Mouse (Mus musculus) liver, embryonic 15.5 days (tissue): ENCODE data around the gene Fgd6. TPM values are rescaled to one million over a fixed set of nuclear protein-coding genes. Genes with fewer than 3 reads are reported as not detected.

ENCODE experiments used
- ATAC-seq: fragments of 200-750 bp; cut with Nextera tagmentation; 2 replicates; pipeline ENCODE4 v1.8.0; 2017; ENCODE audit warnings: moderate number of reproducible peaks, mild to moderate bottlenecking, moderate library complexity; ENCODE audit not compliant: insufficient read depth
- H3K27ac ChIP-seq: fragments of 300-500 bp; sonication (generic); replicated peaks from 2 replicates; pipeline ENCODE4 v1.5.1; 2015; ENCODE audit warnings: mild to moderate bottlenecking, inconsistent platforms
- H3K27me3 ChIP-seq: fragments of 300-500 bp; sonication (generic); 2 replicates; pipeline ENCODE4 v1.6.1; 2015; ENCODE audit warnings: mild to moderate bottlenecking, inconsistent platforms
- H3K36me3 ChIP-seq: fragments of 300-500 bp; sonication (generic); replicated peaks from 2 replicates; pipeline ENCODE4 v1.6.1; 2015; ENCODE audit warnings: moderate library complexity, mild to moderate bottlenecking, inconsistent platforms
- H3K4me1 ChIP-seq: fragments of 300-500 bp; sonication (generic); replicated peaks from 2 replicates; pipeline ENCODE4 v1.6.1; 2015; ENCODE audit warnings: inconsistent platforms
- H3K4me2 ChIP-seq: fragments of 300-500 bp; sonication (generic); 2 replicates; pipeline ENCODE4 v1.6.1; 2015; ENCODE audit warnings: moderate library complexity, mild to moderate bottlenecking, inconsistent platforms
- H3K4me3 ChIP-seq: fragments of 300-500 bp; sonication (generic); replicated peaks from 2 replicates; pipeline ENCODE4 v1.5.1; 2015; ENCODE audit warnings: mild to moderate bottlenecking, inconsistent platforms
- H3K9ac ChIP-seq: fragments of 300-500 bp; sonication (generic); 2 replicates; pipeline ENCODE4 v1.6.1; 2015; ENCODE audit warnings: moderate library complexity, mild to moderate bottlenecking, inconsistent platforms
- H3K9me3 ChIP-seq: fragments of 300-500 bp; sonication (generic); replicated peaks from 2 replicates; pipeline ENCODE4 v1.6.1; 2016; ENCODE audit warnings: inconsistent platforms
- WGBS: fragments of 180-500 bp; shearing (Covaris S2); methylation state at CpG from one replicate; pipeline ENCODE4 v1.1.7; 2015; ENCODE audit warnings: mixed read lengths; ENCODE audit not compliant: insufficient replicate concordance; 5-methylcytosine and 5-hydroxymethylcytosine counted together
- polyA plus RNA-seq: library from polyadenylated mRNA; unstranded; fragments of >200 nt; fragmentation: Nextera tagmentation; extraction: Ambion mirVana; gene quantifications from 2 replicates; pipeline ENCODE4 v1.2.1, GENCODE M21; 2015

The Fgd6 gene
- polyA plus RNA-seq, 1 experiment from 2014 or later, result 2.8 TPM

- H3K4me2 ChIP-seq, result no peak overlapping the region
- no peak for ATAC-seq
- WGBS, result 71% methylated on average over 3 of the region's 3 CpGs
- no peak overlapping the region for H3K9ac ChIP-seq
- no peaks in the 10 kb centered on the region for H3K4me1 ChIP-seq
- H3K9me3 ChIP-seq, result no peaks in the 10 kb centered on the region
- H3K27ac ChIP-seq, result no peak overlapping the region
- H3K4me3 ChIP-seq, result no peak overlapping the region
- peaks cover 43% of the 10 kb centered on the region for H3K36me3 ChIP-seq
- no peaks in the 10 kb centered on the region for H3K27me3 ChIP-seq
Measured at GRCm38 (mm10) chr10:94140227-94140931, 104.6 kb downstream of the Fgd6 start.

GRCm38 (mm10) chr10:94142427-94142826 lies 106.6 kb downstream of the Fgd6 start:
- Histone ChIP-seq H3K4me1 (peaks cover 5% of the 10 kb centered on the region; the same call in 1 of the 2 replicates), H3K36me3 (peaks cover 42% of the 10 kb centered on the region), H3K9me3 (no peaks in the 10 kb centered on the region), H3K4me3 (no peak overlapping the region), H3K4me2 (no peak overlapping the region), H3K9ac (no peak overlapping the region), H3K27me3 (no peaks in the 10 kb centered on the region), H3K27ac (no peak overlapping the region)
- 78% methylated on average over 3 of the region's 3 CpGs for WGBS
- ATAC-seq, result no peak

GRCm38 (mm10) chr10:94144581-94144980 lies 108.8 kb downstream of the Fgd6 start:
- ATAC-seq, result no peak
- Histone ChIP-seq H3K9ac (no peak overlapping the region), H3K9me3 (no peaks in the 10 kb centered on the region), H3K4me1 (peaks cover 18% of the 10 kb centered on the region), H3K27ac (no peak overlapping the region), H3K4me3 (no peak overlapping the region), H3K27me3 (no peaks in the 10 kb centered on the region), H3K36me3 (peaks cover 22% of the 10 kb centered on the region), H3K4me2 (no peak overlapping the region)
- 72% methylated on average over 5 of the region's 5 CpGs for WGBS

- peak overlapping the region; percentile 84 for H3K4me2 ChIP-seq
- H3K9ac ChIP-seq, result peak overlapping the region; percentile 72
- H3K27me3 ChIP-seq, result no peaks in the 10 kb centered on the region
- 10% methylated on average over 8 of the region's 8 CpGs for WGBS
- no peaks in the 10 kb centered on the region for H3K9me3 ChIP-seq
- peak; percentile 32; the same call in 1 of the 2 replicates for ATAC-seq
- H3K4me1 ChIP-seq, result peaks cover 29% of the 10 kb centered on the region
- 0 out of 2 replicates have a peak, but pooled peaks cover 2% of the 10 kb centered on the region for H3K36me3 ChIP-seq
- peak overlapping the region; percentile 86 for H3K27ac ChIP-seq
- H3K4me3 ChIP-seq, result peak overlapping the region; percentile 73
Measured at GRCm38 (mm10) chr10:94147391-94147755, 111.6 kb downstream of the Fgd6 start.

GRCm38 (mm10) chr10:94147756-94148531 lies 112.1 kb downstream of the Fgd6 start, which contains the start of gene Nr2c1:
Gene Nr2c1 (plus strand): TSS chr10:94148023.
- Histone ChIP-seq H3K27ac (peak within 1 kb of the TSS; percentile 86), H3K4me3 (peak within 1 kb of the TSS; percentile 73), H3K4me2 (peak within 1 kb of the TSS; percentile 84), H3K4me1 (peaks cover 29% of the 10 kb centered on the region), H3K9me3 (no peaks in the 10 kb centered on the region), H3K9ac (peak within 1 kb of the TSS; percentile 72), H3K36me3 (0 out of 2 replicates have a peak, but pooled peaks cover 2% of the 10 kb centered on the region), H3K27me3 (no peaks in the 10 kb centered on the region)
- peak; percentile 86 for ATAC-seq
- WGBS, result under 1% methylated on average over 64 of the region's 64 CpGs

- WGBS, result 59% methylated on average over 4 of the region's 4 CpGs
- peaks cover 29% of the 10 kb centered on the region for H3K4me1 ChIP-seq
- H3K9me3 ChIP-seq, result no peaks in the 10 kb centered on the region
- no peak overlapping the region for H3K27ac ChIP-seq
- no peaks in the 10 kb centered on the region for H3K27me3 ChIP-seq
- no peak overlapping the region for H3K4me3 ChIP-seq
- ATAC-seq, result no peak
- H3K4me2 ChIP-seq, result no peak overlapping the region
- H3K36me3 ChIP-seq, result 0 out of 2 replicates have a peak, but pooled peaks cover 7% of the 10 kb centered on the region
- H3K9ac ChIP-seq, result no peak overlapping the region
Measured at GRCm38 (mm10) chr10:94151488-94151887, 115.7 kb downstream of the Fgd6 start.

GRCm38 (mm10) chr10:94153841-94154240 lies 118.0 kb downstream of the Fgd6 start:
- ATAC-seq, result no peak
- peaks cover 11% of the 10 kb centered on the region; the same call in 1 of the 2 replicates for H3K36me3 ChIP-seq

GRCm38 (mm10) chr10:94158962-94159361 lies 123.2 kb downstream of the Fgd6 start:
- H3K27ac ChIP-seq, result no peak overlapping the region
- WGBS, result 56% methylated on average over 6 of the region's 6 CpGs
- no peak for ATAC-seq

More at GRCm38 (mm10) chr10:94153841-94154240, 118.0 kb downstream of the Fgd6 start:
- Histone ChIP-seq H3K9me3 (no peaks in the 10 kb centered on the region), H3K9ac (no peak overlapping the region), H3K4me1 (peaks cover 14% of the 10 kb centered on the region), H3K4me2 (no peak overlapping the region), H3K27ac (no peak overlapping the region), H3K27me3 (no peaks in the 10 kb centered on the region), H3K4me3 (no peak overlapping the region)

GRCm38 (mm10) chr10:94159406-94159805 lies 123.6 kb downstream of the Fgd6 start:
- no peak overlapping the region for H3K4me3 ChIP-seq
- no peak overlapping the region for H3K9ac ChIP-seq
- no peaks in the 10 kb centered on the region for H3K27me3 ChIP-seq
- H3K27ac ChIP-seq, result no peak overlapping the region
- H3K36me3 ChIP-seq, result peaks cover 32% of the 10 kb centered on the region
- H3K4me1 ChIP-seq, result no peaks in the 10 kb centered on the region
- no peak overlapping the region for H3K4me2 ChIP-seq
- no peaks in the 10 kb centered on the region for H3K9me3 ChIP-seq
- no peak for ATAC-seq
- WGBS, result 74% methylated on average over 4 of the region's 4 CpGs

More at GRCm38 (mm10) chr10:94158962-94159361, 123.2 kb downstream of the Fgd6 start:
- Histone ChIP-seq H3K4me3 (no peak overlapping the region), H3K36me3 (peaks cover 27% of the 10 kb centered on the region), H3K4me2 (no peak overlapping the region), H3K9ac (no peak overlapping the region), H3K4me1 (no peaks in the 10 kb centered on the region), H3K9me3 (no peaks in the 10 kb centered on the region), H3K27me3 (no peaks in the 10 kb centered on the region)

GRCm38 (mm10) chr10:94161051-94161765 lies 125.4 kb downstream of the Fgd6 start:
- Histone ChIP-seq H3K27me3 (no peaks in the 10 kb centered on the region), H3K27ac (no peak overlapping the region), H3K4me2 (no peak overlapping the region), H3K4me3 (no peak overlapping the region), H3K4me1 (no peaks in the 10 kb centered on the region; the same call in 1 of the 2 replicates), H3K9ac (no peak overlapping the region), H3K36me3 (peaks cover 36% of the 10 kb centered on the region), H3K9me3 (no peaks in the 10 kb centered on the region)
- 70% methylated on average over 5 of the region's 5 CpGs for WGBS
- no peak for ATAC-seq

GRCm38 (mm10) chr10:94162031-94162430 lies 126.2 kb downstream of the Fgd6 start:
- no peaks in the 10 kb centered on the region; the same call in 1 of the 2 replicates for H3K4me1 ChIP-seq
- no peak for ATAC-seq
- H3K9ac ChIP-seq, result no peak overlapping the region
- no peaks in the 10 kb centered on the region for H3K27me3 ChIP-seq
- H3K9me3 ChIP-seq, result no peaks in the 10 kb centered on the region
- no peak overlapping the region for H3K4me3 ChIP-seq
- no peak overlapping the region for H3K27ac ChIP-seq
- 79% methylated on average over 7 of the region's 7 CpGs for WGBS
- no peak overlapping the region for H3K4me2 ChIP-seq
- H3K36me3 ChIP-seq, result peaks cover 41% of the 10 kb centered on the region
